Mouse (Mus musculus): ENCODE results near the gene Sspo. TPM values are rescaled to one million over a fixed set of nuclear protein-coding genes. Genes with fewer than 3 reads are reported as not detected.

The Sspo gene
- polyA plus RNA-seq, 1 experiment = 0.13 TPM

DNA sequence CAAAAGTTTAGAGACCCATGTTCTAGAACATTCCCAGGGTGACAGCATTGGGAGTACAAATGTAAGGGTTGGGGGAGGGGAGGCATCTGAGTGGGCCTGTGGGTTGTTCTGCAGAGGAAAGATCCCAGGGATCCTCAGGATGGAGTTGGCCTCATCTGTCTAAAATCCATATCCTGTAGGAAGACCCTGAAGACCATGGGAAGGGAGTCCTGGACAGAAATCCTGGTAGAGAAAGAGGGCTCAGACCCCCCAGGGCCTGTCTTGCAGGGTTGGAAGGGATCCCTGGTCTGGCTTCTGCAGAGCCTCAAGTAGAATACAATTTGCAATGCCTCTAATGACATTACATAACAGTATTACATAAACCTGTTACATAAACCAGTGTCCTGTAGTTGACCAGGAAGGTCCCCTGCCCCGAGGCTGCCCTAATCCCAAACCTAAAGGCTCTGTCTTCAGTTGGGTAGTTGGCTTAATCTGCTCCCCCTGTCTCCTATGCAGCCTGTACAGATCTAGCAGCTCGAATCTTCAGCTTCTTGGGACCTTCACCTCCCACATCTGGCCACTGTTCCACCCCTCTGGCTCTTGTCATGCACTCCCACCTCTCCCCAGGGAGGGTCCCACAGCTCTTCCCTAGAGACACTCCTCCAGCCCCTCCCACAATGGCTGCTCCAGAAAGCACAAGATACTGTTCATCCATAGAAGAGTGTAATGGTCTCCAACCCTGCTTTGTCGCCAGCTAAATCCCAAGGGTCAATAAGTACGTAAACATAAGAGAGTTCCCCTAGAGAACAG is 19.1 kb upstream of the Sspo start:
- Histone ChIP-seq H3K79me3 (ENCODE audit: low read depth) (no peaks in the 10 kb centered on the region), H3K4me3 (ENCODE audit: insufficient read depth, poor library complexity, severe bottlenecking) (no peak overlapping the region), H3K27me3 (ENCODE audit: control insufficient read depth, insufficient read depth, insufficient read length) (no peaks in the 10 kb centered on the region), H3K36me3 (ENCODE audit: control insufficient read depth, insufficient read depth) (no peaks in the 10 kb centered on the region), H3ac (ENCODE audit: control insufficient read depth, insufficient read length, low read depth) (no peak overlapping the region), H3K79me2 (ENCODE audit: control insufficient read depth, insufficient read depth) (no peaks in the 10 kb centered on the region)
- TF ChIP-seq USF1 (IDR thresholded peaks at IDR 0.05; ENCODE audit: low read depth) = no peak
- TF ChIP-seq MYOG (IDR thresholded peaks at IDR 0.05; ENCODE audit: control insufficient read depth, extremely low read depth, insufficient read length) = no peak
- TF ChIP-seq MAX (IDR thresholded peaks at IDR 0.05) = no peak
- no peak for TF ChIP-seq FOSL1 (IDR thresholded peaks at IDR 0.05; ENCODE audit: insufficient read depth, low read length, poor library complexity, severe bottlenecking)
- no peak for TF ChIP-seq CTCF (IDR thresholded peaks at IDR 0.05; ENCODE audit: control insufficient read depth, insufficient read depth, insufficient read length)
- no peak for TF ChIP-seq CEBPB (IDR thresholded peaks at IDR 0.05; ENCODE audit: low read depth)
- TF ChIP-seq MYOD1 (IDR thresholded peaks at IDR 0.05; ENCODE audit: control insufficient read depth, insufficient read length, low read depth) = no peak

DNA sequence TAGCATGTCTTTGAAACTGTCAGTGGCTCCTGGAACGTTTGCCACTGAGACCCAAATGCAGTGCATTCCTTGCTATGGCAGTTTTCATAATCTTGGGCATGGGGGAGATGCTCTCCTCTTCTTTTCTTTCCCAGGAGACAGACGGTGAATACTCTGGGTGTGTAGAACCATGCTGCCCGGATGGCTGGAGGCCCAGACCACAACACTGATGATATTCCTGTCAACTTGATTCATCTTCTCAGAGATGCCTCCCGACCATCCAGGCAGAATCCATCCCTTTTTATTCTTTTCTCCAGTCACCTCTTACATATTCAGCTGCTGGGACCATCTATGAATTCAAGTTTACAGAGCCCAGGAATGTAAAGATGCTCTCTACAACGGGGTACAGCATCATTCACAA is 17.3 kb upstream of the Sspo start:
- Histone ChIP-seq H3K27me3 (ENCODE audit: control insufficient read depth, insufficient read depth, insufficient read length) (no peaks in the 10 kb centered on the region), H3K36me3 (ENCODE audit: control insufficient read depth, insufficient read depth) (no peaks in the 10 kb centered on the region), H3ac (ENCODE audit: control insufficient read depth, insufficient read length, low read depth) (no peak overlapping the region), H3K79me2 (ENCODE audit: control insufficient read depth, insufficient read depth) (no peaks in the 10 kb centered on the region), H3K4me3 (ENCODE audit: insufficient read depth, poor library complexity, severe bottlenecking) (no peak overlapping the region), H3K79me3 (ENCODE audit: low read depth) (no peaks in the 10 kb centered on the region)
- TF ChIP-seq CEBPB (IDR thresholded peaks at IDR 0.05; ENCODE audit: low read depth) (no peak), CTCF (IDR thresholded peaks at IDR 0.05; ENCODE audit: control insufficient read depth, insufficient read depth, insufficient read length) (no peak), FOSL1 (IDR thresholded peaks at IDR 0.05; ENCODE audit: insufficient read depth, low read length, poor library complexity, severe bottlenecking) (no peak), MYOD1 (IDR thresholded peaks at IDR 0.05; ENCODE audit: control insufficient read depth, insufficient read length, low read depth) (no peak), MYOG (IDR thresholded peaks at IDR 0.05; ENCODE audit: control insufficient read depth, extremely low read depth, insufficient read length) (no peak), MAX (IDR thresholded peaks at IDR 0.05) (no peak), USF1 (IDR thresholded peaks at IDR 0.05; ENCODE audit: low read depth) (no peak)

DNA sequence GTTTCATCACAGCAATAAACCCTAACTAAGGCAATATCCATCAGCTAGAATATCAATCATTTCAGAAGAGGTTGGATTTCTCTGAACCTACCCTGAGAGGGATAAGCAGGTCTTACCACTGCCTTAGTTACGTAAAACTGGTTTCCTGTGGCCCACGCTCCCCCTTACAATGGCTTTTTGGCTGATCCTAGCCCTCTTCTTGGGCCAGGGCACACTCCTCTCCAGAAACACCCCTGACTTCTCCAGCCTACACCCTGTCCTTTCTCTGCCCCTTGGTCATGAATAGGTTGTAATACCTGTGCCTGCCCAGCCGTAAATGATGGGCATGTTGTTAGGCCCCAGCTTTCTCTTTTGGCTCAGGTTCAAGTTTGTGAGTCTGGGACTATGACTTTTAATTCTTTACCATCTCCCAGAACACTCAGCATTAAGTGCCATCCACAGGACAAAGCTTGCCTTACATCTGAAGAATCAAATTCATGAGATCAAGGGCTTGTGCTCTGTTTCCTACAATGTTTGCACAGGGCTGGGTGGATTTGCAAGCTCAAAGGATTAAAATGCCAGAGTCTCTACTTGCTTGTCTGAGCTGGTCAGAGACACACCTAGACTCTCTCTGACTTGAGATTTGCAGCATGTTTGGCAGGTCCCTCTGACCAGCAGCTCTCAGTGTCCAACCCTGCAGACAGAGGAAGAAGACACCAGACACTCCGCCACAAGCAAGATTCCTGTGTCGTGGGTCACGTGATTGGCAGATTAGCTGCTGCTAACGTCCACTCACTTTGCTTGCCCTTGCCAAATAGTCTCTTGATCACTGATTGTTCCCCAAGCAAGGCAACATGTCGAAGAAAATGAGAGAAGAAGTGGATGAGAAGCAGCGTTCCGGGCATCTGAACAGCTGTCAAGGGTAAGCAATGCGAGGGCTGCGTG is 14.9 kb upstream of the Sspo start:
- Histone ChIP-seq H3ac (ENCODE audit: control insufficient read depth, insufficient read length, low read depth) (no peak overlapping the region), H3K79me2 (ENCODE audit: control insufficient read depth, insufficient read depth) (no peaks in the 10 kb centered on the region), H3K79me3 (ENCODE audit: low read depth) (no peaks in the 10 kb centered on the region), H3K4me3 (ENCODE audit: insufficient read depth, poor library complexity, severe bottlenecking) (no peak overlapping the region), H3K36me3 (ENCODE audit: control insufficient read depth, insufficient read depth) (no peaks in the 10 kb centered on the region), H3K27me3 (ENCODE audit: control insufficient read depth, insufficient read depth, insufficient read length) (no peaks in the 10 kb centered on the region)
- no peak for TF ChIP-seq USF1 (IDR thresholded peaks at IDR 0.05; ENCODE audit: low read depth)
- TF ChIP-seq CTCF (IDR thresholded peaks at IDR 0.05; ENCODE audit: control insufficient read depth, insufficient read depth, insufficient read length) = no peak
- no peak for TF ChIP-seq MAX (IDR thresholded peaks at IDR 0.05)
- no peak for TF ChIP-seq CEBPB (IDR thresholded peaks at IDR 0.05; ENCODE audit: low read depth)
- no peak for TF ChIP-seq MYOD1 (IDR thresholded peaks at IDR 0.05; ENCODE audit: control insufficient read depth, insufficient read length, low read depth)
- TF ChIP-seq FOSL1 (IDR thresholded peaks at IDR 0.05; ENCODE audit: insufficient read depth, low read length, poor library complexity, severe bottlenecking) = no peak

DNA sequence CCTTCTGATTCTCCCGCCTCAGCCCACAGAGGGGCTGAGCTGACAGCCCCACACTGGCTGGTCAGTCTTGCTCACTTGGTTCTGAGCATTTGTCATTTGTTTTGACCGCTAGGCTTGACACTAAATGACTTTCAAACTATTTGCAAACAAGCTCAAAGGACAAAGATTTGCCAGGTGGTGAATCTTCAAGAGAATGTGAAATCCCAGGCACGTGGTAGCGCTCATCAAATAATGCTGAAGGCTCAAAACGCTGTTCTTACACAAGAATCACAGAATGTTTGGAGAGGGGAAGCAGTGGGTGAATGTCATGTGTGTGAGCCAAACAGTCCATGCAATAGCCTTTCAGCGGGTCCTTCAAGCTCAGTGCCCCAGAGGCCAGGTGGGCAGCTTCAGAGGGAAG is 13.4 kb upstream of the Sspo start:
- no peaks in the 10 kb centered on the region for H3K36me3 ChIP-seq (ENCODE audit: control insufficient read depth, insufficient read depth)
- H3K79me3 ChIP-seq (ENCODE audit: low read depth) = no peaks in the 10 kb centered on the region
- H3K4me3 ChIP-seq (ENCODE audit: insufficient read depth, poor library complexity, severe bottlenecking) = no peak overlapping the region
- H3ac ChIP-seq (ENCODE audit: control insufficient read depth, insufficient read length, low read depth) = no peak overlapping the region
- H3K79me2 ChIP-seq (ENCODE audit: control insufficient read depth, insufficient read depth) = no peaks in the 10 kb centered on the region
- no peaks in the 10 kb centered on the region for H3K27me3 ChIP-seq (ENCODE audit: control insufficient read depth, insufficient read depth, insufficient read length)
- no peak for TF ChIP-seq USF1 (IDR thresholded peaks at IDR 0.05; ENCODE audit: low read depth)
- TF ChIP-seq CTCF (IDR thresholded peaks at IDR 0.05; ENCODE audit: control insufficient read depth, insufficient read depth, insufficient read length) = no peak
- TF ChIP-seq FOSL1 (IDR thresholded peaks at IDR 0.05; ENCODE audit: insufficient read depth, low read length, poor library complexity, severe bottlenecking) = no peak
- no peak for TF ChIP-seq MYOD1 (IDR thresholded peaks at IDR 0.05; ENCODE audit: control insufficient read depth, insufficient read length, low read depth)
- TF ChIP-seq MYOG (IDR thresholded peaks at IDR 0.05; ENCODE audit: control insufficient read depth, extremely low read depth, insufficient read length) = no peak
- no peak for TF ChIP-seq CEBPB (IDR thresholded peaks at IDR 0.05; ENCODE audit: low read depth)
- TF ChIP-seq MAX (IDR thresholded peaks at IDR 0.05) = no peak

DNA sequence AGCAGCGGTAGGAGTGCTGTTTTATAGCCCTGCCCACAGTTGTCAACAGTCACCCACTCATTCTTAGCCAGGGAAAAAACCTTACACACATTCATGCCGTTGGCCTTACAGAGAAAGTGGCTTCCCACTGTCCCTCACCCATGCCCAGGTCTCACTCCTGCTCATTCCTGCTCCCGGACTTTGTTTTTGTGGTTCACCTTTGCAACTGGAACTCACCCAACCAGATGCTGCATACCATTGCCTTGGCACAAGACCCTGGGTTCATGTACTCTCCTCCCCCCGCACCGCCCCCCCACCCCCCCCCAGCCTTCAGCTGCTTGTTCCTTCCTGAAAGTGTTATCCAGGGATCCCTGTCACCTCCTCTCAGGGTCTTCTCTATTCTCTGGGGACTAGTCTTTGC is 12.9 kb upstream of the Sspo start:
- no peak overlapping the region for H3K4me3 ChIP-seq (ENCODE audit: insufficient read depth, poor library complexity, severe bottlenecking)
- H3K36me3 ChIP-seq (ENCODE audit: control insufficient read depth, insufficient read depth) = no peaks in the 10 kb centered on the region
- TF ChIP-seq CTCF (IDR thresholded peaks at IDR 0.05; ENCODE audit: control insufficient read depth, insufficient read depth, insufficient read length) = no peak
- no peak for TF ChIP-seq MYOD1 (IDR thresholded peaks at IDR 0.05; ENCODE audit: control insufficient read depth, insufficient read length, low read depth)
- no peak for TF ChIP-seq FOSL1 (IDR thresholded peaks at IDR 0.05; ENCODE audit: insufficient read depth, low read length, poor library complexity, severe bottlenecking)
- TF ChIP-seq MAX (IDR thresholded peaks at IDR 0.05) = no peak
- no peak for TF ChIP-seq CEBPB (IDR thresholded peaks at IDR 0.05; ENCODE audit: low read depth)
- no peak for TF ChIP-seq USF1 (IDR thresholded peaks at IDR 0.05; ENCODE audit: low read depth)
- no peak for TF ChIP-seq MYOG (IDR thresholded peaks at IDR 0.05; ENCODE audit: control insufficient read depth, extremely low read depth, insufficient read length)
- H3K79me3 ChIP-seq (ENCODE audit: low read depth) = no peaks in the 10 kb centered on the region
- H3K79me2 ChIP-seq (ENCODE audit: control insufficient read depth, insufficient read depth) = no peaks in the 10 kb centered on the region
- no peak overlapping the region for H3ac ChIP-seq (ENCODE audit: control insufficient read depth, insufficient read length, low read depth)
- no peaks in the 10 kb centered on the region for H3K27me3 ChIP-seq (ENCODE audit: control insufficient read depth, insufficient read depth, insufficient read length)

All from C2C12 (cell line).